Mouse (Mus musculus): ENCODE data around the gene Csf2ra. TPM values are rescaled to one million over a fixed set of nuclear protein-coding genes. Genes with fewer than 3 reads are reported as not detected.
"Not testable (repeated sequence)": the region's sequence is repeated elsewhere in the genome, so short reads cannot be mapped to it uniquely, and the experiment has no call there.

Gene Csf2ra
- polyA plus RNA-seq, 1 experiment from 2014 or later, result 27.9 TPM

DNA sequence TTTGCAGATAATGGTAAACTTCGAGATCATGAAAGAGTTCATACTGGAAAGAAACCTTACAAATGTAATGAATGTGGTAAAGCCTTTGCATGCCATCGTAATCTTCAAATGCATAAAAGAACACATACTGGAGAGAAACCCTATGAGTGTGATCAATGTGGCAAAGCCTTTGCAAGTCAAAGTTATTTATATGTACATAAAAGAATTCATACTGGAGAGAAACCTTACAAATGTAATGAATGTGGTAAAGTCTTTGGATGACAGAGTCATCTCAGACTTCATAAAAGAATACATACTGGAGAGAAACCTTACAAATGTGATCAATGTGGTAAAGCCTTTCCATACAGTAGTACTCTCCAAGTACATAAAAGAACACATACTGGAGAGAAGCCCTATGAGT, 44.6 kb downstream of the Csf2ra start, which contains the start of gene Gm6020:
Gm6020 (plus strand) TSS at position 301 of the 400 bp plus-strand sequence.
- not testable (repeated sequence) for H3K36me3 ChIP-seq; H3K27me3 ChIP-seq (ENCODE audit: insufficient read depth, poor library complexity, severe bottlenecking); H3K4me1 ChIP-seq; H3K4me3 ChIP-seq; H3K27ac ChIP-seq; DNase-seq (ENCODE audit: low spot score)
- H3K9me3 ChIP-seq, result peaks cover 12% of the 10 kb centered on the region; the same call in 1 of the 2 replicates
- 79% methylated on average over 2 of the region's 2 CpGs for WGBS

- DNase-seq (ENCODE audit: low spot score), result peak; percentile 75
- Histone ChIP-seq H3K36me3 (no peaks in the 10 kb centered on the region), H3K4me3 (peak within 1 kb of the TSS; percentile 56)
Observed at GRCm38 (mm10) chr19:61175756-61176324, 52.4 kb downstream of the Csf2ra start, which contains the start of gene Gm7102. TSS of gene Gm7102 (minus strand) at chr19:61176309.

More at GRCm38 (mm10) chr19:61175756-61176324, 52.4 kb downstream of the Csf2ra start, which contains the start of gene Gm7102:
- H3K27me3 ChIP-seq (ENCODE audit: insufficient read depth, poor library complexity, severe bottlenecking), result peaks cover 9% of the 10 kb centered on the region; the same call in 1 of the 2 replicates
- no peaks in the 10 kb centered on the region for H3K4me1 ChIP-seq
- H3K9me3 ChIP-seq, result peaks cover under 1% of the 10 kb centered on the region; the same call in 1 of the 2 replicates
- peak within 1 kb of the TSS; percentile 67 for H3K27ac ChIP-seq
- 21% methylated on average over 39 of the region's 39 CpGs for WGBS

Other genes with a start within 250 kb of the Csf2ra start
- 21.8 and 26.0 TPM in 2 replicates for gene Zfp950, start 87.6 kb downstream of the Csf2ra start, polyA plus RNA-seq (2016; fragmentation: Nextera tagmentation; extraction: Ambion mirVana)
- 0.09 and 0.10 TPM in 2 replicates for gene Gm7102, start 52.1 kb downstream of the Csf2ra start, polyA plus RNA-seq (2016; fragmentation: Nextera tagmentation; extraction: Ambion mirVana)
- gene Gm6020, start 44.5 kb downstream of the Csf2ra start, polyA plus RNA-seq (2016; fragmentation: Nextera tagmentation; extraction: Ambion mirVana), result not detected in 2 replicates
- not detected in 2 replicates for gene Gm21060, start 68.6 kb upstream of the Csf2ra start, polyA plus RNA-seq (2016; fragmentation: Nextera tagmentation; extraction: Ambion mirVana)

Data from heart, embryonic 10.5 days (tissue).